Mouse (Mus musculus) brain, embryonic 14.5 days (tissue): ENCODE data around the gene Cyld.

ENCODE experiments used
- CTCF ChIP-seq: fragments of 200-500 bp; IDR thresholded peaks from 2 replicates; pipeline ENCODE4 v1.5.1; 2012; ENCODE audit warnings: inconsistent platforms, mild to moderate bottlenecking, moderate library complexity, borderline replicate concordance; ENCODE audit not compliant: insufficient read depth, insufficient read length; ENCODE audit errors: extremely low read depth
- POLR2A ChIP-seq: fragments of 200-500 bp; IDR thresholded peaks from 2 replicates; pipeline ENCODE4 v1.6.1; 2012; ENCODE audit warnings: mild to moderate bottlenecking, inconsistent platforms, borderline replicate concordance; ENCODE audit not compliant: poor library complexity, insufficient read depth, insufficient read length, severe bottlenecking; ENCODE audit errors: extremely low read depth

DNA sequence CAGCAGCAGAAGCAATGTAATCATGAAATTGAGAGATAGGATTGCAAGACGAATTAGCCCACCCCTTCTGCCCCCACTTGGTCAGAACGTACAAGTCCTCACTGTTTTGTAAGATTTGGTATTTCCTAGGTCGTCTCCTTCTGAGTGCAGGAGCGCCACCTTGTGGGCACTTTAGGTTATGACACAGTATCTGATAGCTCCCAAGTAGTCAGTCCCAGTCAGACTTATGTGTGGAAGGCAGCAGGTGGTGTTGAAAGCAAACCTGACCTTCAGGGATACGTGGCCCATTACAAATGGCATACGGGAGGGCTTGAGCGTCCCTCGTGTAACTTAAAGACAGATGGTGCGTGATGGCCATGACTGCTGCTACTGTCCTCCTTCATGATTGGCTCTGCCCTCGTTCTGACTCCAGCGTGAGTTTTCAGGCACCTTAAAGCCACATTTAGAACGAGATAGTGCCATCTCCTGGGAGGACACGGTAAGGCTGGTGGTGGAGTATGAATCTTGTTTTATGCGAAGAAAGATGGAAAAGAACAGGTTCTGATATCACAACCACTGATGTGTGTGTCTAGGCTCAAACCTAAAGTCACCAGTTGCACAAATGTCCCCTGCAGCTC, 58.5 kb downstream of the Cyld start:
- TF ChIP-seq POLR2A = no peak
- peak; percentile 88; the same call in 1 of the 2 replicates for TF ChIP-seq CTCF
